Mouse (Mus musculus) right cerebral cortex, postnatal 14 days (tissue): ENCODE results near the gene Hmga1.
A peak's percentile ranks its signal among the peaks of the same experiment; 100 is the strongest.

Experiments
- DNase-seq: peaks from one replicate; pipeline ENCODE4 v3.0.0; 2022

The Hmga1 gene

DNA sequence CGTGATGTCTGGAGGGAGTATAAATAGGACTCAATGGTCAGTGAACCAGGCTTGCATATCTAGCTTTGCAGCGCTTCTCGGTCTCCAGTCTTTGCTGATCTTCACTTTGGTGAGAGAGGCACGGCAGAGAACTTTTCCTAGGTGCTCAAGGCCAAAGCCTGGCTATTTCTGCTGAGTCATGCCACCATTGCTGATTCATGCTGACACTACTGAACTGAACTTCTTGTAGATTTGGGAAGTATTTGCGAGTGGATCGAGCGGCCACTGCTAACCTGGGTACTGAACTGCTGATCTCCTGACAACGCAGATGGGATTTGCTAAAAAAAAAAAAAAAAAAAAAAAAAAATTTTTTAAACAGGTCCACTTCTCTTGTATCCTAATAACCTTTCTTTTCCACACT is 24.2 kb upstream of the Hmga1 start:
- DNase-seq: no peak

DNA sequence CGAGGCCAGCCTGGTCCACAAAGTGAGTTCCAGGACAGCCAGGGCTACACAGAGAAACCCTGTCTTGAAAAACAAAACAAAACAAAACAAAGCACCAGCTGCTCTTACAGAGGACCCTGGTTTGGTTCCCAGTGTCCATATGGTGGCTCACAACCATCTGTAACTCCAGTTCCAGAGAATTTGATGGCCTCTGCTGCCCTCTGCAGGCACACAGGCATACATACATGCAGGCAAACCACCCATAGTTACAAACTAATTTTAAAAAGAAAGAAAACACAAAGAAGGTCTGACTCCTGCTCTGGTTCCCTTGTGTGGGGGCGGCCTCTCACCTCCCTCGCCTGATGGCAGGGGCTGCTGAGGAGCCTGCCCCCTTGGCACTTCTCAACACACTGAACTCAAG is 22.9 kb upstream of the Hmga1 start:
- DNase-seq: no peak

DNA sequence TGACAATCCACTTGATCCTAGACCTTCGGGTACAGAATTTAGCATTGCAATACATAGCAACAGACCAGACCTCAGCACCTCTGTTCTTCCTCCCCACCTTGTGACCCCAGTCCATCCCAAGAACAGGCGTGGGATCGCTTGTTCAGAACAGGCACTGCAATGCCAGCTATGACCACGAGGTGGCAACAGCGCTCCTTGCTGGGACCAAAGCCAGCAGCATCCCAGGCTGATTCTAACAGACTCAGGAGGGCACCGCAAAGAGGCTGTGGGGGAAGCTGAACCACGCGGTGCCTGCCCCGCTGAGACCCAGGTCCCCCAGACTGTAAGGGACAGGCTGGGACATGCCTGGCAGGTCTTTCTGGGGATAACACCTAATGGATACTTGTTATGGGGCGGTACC is 21.6 kb upstream of the Hmga1 start:
- peak; percentile 93 for DNase-seq

DNA sequence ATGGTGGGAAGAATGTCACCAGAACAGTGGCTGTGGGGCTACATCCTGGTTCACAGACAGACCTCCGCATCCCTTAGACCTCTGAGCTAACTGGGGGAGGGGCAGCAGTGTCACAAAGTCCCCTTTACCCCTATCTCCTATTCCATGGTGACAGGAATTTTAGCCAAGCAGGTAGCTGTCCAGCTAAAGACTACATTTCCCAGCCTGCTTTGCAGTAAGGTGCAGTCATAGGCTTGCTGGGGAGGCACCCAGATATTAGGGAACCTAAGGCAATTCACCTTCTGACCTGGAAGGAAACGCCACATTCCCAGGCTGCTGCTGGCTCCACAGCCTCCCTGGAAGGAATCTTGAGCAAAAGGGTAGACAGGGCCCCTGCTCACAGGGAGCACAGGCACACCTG is 15.0 kb upstream of the Hmga1 start:
- no peak for DNase-seq

DNA sequence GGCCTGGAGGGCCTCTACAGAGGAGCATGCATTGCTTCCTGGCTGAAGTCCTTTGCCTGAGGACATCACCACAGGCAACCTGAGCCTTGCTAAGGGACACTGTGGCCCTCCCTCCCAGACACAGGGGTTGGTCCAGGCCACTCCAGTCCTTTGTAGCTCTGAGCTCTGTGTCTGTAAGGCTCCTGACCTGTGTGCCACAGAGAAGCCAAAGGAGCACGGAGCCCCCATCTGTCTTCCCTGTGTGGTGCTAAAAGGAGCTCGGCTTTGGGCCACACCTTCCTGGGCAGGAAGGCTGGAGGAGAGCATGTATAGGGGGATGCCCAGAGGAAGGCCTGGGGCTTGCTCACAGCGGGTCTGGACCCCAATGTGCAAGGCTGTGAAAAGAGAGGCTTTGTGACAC is 14.3 kb upstream of the Hmga1 start:
- DNase-seq: no peak

DNA sequence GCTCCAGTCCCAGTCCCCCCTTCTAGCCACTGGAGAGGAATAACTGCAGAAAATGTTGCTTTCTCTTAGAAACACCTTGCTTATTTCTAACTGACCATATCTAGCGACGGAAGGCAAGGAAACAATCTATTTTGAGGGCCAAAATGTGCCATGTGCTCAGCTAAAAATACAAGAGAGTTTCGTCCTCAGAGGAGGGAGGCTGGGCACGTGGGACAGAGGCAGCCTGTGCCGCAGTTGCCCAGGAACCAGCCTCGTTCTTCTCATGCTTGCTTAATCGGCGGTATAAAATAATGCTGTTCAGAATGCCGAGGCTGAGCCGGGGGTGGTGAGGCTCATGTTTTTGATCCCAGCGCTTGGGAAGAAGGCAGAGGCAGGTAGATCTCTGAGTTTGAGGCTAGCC is 11.7 kb upstream of the Hmga1 start:
- no peak for DNase-seq

DNA sequence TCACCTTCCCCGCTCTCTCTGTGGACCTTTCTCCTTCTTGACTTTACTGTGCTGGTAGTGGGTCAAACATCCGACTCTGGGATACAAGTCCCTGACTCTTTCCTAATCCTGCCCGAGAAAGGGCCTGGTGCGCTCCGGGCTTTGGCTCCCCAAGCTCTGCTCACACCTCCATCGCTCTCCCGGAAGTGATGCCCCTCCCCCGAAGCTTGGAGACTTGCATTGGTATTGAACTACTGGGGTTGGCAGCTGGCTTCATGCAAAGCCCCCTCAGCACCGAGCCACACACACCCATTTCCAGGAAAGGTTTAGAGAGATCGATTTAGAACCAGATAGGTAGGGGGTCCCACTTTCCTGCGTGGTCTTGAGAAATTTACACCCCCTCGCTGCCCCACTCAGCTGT is 10.3 kb upstream of the Hmga1 start:
- DNase-seq: no peak

DNA sequence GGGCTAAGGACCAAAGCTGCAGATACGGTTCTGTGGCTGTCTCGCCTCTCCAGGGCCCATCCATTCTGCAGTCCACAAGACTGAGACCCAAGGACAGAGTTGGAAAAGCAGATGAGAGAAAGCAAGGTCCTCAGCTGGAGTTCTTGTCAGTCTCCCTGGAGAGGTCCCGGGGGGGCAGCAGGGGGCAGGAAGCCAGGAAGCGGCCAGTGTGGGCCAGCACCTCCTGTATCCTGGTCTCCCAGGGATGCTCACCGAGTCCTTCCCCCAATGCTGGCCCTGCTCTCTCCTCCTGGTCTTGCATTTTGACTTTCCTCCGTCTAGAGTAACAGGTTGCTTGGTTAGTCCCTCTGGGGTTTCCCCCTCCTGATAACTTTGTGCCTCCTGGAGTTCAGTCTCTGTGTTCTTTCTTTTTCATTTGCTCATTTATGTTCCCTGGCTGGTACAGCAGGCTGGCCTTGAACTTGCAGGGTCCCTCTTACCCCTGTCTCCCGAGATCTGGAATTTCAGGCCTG is 9.7 kb upstream of the Hmga1 start:
- no peak for DNase-seq

GRCm38 (mm10) chr17:27547253-27547868 is 8.9 kb upstream of the Hmga1 start:
- DNase-seq: no peak

DNA sequence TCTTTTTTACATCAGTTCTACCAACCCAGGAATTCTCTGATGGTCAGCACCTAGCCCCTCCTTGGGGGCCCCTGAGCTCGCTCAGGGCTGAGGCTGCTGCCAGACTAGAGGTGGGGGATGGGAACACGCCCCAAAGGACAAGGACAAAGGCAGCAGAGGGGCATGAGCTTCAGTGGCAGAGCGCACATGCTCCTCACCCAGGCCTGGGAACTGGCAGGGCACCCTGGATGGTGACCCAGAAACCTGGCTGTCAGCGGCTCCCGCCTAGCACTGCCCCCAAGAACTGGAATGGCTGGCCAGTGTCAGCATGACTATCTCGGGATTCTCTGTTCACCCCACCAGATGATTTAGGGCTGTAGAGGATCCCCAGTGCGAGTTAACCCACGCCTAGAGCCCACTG is 7.1 kb upstream of the Hmga1 start:
- DNase-seq: no peak

DNA sequence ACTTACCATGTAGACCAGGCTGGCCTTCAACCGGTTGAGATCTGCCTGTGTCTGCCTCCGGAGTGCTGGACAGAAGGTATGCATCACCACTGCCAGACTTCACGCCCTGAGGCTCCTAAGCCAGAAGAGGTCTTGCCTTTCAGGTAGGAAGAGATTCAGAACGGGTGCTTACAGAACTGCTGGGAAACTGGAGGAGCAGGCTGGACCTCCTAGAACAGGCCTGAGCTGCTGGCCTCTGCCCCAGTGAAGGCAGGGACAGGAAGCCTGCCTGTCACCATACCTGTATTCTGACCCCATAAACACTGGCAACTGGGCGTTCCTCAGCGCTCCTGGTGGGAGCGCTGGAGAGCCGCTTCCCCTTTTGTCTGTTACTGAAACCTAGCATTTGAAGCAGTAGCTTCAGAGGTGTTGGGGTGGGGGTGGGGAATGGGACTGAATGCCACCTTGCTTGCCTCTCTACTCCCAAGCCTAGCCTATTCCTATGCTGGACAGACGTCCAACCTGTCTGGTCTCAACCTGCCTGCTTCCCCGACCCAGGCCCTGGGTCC is 4.8 kb upstream of the Hmga1 start:
- DNase-seq: no peak

- no peak for DNase-seq
These were observed 3.8 kb upstream of the Hmga1 start for GRCm38 (mm10) chr17:27552215-27553201.

DNA sequence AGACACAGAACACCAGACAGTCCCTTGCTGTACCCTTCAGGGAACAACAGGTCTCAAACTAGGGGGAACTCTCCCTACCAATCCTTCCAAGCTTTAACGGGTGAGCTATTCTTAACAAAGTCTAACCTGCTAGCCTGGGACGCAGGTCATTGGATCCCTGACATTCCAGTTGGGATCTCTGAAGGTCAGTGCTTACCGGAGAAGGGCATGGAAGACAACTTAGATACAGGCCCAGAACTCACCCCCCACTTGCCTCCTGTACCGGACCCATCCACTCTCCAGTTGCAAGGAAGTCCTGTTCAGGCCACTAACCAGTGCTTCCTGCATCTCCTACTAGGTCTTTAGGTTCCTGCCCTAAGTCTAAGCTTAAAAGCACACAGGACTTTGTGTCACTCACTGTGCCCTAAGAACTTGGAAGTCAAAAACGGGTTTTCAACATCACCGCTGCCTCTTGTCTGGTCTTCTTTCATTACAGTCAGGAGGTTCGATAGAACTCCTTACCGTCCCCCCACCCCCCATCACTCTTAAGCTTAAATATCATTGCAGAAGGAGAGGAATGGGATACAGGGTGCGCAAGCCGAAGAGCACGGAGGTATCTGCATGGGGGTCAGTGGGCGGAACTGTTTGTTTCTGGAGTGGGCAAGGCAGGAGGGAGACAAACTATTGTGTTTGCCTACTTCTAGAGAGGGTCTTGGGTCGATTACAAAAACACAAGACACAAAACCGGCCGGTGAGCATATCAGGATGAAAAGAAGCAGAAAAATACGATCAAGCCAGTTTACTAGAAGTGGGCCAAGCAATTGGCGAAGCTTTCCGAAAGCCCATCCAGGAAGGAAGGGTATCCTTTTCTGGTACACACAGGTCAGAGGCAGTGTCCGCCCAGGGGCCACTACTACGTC is 2.0 kb upstream of the Hmga1 start:
- DNase-seq: no peak

GRCm38 (mm10) chr17:27555075-27555511 is 1.2 kb upstream of the Hmga1 start:
- no peak for DNase-seq

GRCm38 (mm10) chr17:27555512-27556172 is 655 bp upstream of the Hmga1 start:
- DNase-seq: no peak

DNA sequence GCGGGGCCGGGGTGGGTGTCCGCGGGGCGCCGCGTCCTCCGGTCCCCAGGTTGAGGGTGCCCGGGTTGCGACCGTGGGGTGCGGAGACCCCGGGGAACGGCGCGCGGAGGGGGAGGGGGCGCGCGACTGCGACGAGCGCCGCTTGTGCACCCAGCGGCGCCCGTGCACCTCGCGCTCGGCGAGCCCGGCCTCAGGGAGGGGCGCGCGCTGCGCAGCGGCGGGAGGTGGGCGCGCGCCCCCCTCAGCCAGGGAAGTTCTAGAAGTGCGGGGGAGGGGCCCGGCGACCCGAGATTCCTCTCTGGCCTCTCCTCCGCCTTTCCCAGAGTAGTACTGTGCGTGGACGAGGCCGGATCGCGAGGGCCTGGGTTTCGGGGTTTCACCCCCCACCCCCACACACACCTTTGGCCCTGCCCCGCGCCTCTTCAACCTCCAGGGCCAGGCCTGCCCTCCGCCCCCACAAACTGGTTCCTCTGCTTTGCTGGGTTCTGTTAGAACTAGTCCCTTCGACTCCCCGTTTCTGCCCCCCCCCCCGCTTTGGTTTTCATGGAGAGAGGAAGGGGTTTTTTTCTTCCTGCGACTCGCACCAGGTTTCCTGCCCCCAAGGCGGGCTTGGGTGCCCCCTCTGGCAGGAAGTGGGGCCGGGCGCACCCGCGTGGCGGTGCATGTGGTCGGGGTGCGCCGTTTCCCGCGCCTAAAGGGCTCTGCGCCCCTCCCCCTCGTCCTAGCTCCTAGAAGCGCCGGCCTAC is 1.1 kb downstream of the Hmga1 start:
- peak; percentile 59 for DNase-seq

DNA sequence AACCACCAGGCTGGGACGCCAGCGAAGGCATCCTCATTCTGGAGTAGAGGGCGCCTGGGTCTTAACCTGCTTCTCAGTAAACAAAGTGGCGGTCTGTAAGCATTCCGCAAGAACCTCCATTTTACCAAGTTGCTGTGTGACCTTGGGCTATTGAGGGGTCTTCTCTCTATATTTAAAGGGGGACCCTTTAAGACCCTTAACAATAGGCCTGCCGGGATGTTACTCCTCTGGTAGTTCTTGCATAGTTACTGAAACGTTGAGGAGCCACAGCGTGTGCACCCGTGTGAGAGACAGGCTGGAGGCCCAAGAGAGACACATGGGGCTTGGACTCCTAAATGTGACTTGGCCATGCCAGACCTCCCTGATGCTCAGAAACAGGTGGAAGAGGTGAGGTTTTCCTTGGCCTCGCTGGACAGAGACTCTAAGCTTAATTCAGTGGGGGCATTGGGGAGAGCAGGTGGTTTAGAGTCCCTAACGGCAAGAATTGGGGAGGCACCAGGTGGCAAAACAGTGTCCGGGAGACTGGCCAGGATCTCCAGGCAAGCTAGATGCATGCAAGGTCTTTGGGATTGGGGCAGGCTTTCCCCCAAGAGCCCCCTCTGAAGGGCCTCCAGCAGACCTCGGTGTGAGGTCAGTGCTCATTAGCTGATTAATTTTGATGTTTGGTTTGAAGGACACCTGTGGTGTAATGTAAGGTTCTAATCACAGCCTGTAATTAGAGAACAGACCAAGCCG is 1.8 kb downstream of the Hmga1 start:
- DNase-seq: no peak

GRCm38 (mm10) chr17:27558845-27559244 is 2.5 kb downstream of the Hmga1 start:
- no peak for DNase-seq

- DNase-seq: no peak
These were observed 3.3 kb downstream of the Hmga1 start for GRCm38 (mm10) chr17:27559596-27559995.

- no peak for DNase-seq
These were observed 4.7 kb downstream of the Hmga1 start for GRCm38 (mm10) chr17:27560926-27561480.
